Mouse (Mus musculus) NIH3T3 (cell line): ENCODE data around the gene Slc10a2.
"Not testable (repeated sequence)": the region's sequence is repeated elsewhere in the genome, so short reads cannot be mapped to it uniquely, and the experiment has no call there.

ENCODE experiments used
- DNase-seq: peaks from one replicate; pipeline ENCODE4 v3.0.0-alpha.2; 2012; ENCODE audit warnings: low read depth

Slc10a2 gene

DNA sequence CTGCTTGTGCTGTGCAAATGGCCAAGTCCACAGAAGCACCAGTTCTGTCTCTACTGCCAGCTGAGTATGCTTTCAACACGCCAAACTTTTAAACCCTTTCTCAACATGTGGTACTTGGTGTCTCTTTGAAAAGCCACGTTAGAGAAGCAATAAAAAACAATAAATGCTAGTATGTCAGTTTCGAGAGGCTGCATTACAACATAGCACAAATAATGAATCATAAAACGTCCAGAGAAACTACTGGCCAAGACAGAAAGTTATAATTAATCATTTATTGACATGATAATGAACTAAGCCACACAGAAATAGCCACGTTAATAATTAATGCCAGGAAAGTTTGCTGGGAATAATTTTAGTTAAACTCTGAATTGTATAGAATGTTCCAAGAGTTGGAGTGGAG, at the start of gene Slc10a2:
Gene Slc10a2 (minus strand): TSS at position 166 of the 400 bp plus-strand sequence.
- DNase-seq, result no peak

DNA sequence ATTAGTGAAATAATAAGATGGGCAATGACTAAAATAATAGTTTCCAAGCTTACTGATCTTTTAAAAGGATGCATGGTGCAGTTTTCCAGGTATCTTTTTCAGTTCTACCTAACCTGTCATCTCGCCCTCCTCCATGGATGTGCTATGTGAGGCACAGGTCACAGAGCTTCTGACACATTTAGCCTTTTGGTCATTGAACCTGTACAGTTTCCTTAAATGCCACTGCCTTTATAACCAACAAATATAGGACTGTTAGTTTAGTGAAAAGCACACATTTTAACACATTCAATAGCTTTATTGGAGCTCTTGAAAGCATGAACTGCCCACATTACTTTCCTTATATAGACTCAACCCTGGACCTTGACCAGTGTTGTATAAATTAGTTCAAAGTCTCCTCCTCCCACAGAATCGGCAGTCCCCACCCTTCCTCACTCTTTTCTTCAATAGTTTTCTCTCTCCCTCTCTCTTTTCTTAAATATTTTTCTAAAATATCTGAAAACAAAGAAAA, 24.2 kb upstream of the Slc10a2 start:
- no peak for DNase-seq

GRCm38 (mm10) chr8:5106855-5107254, 1.7 kb upstream of the Slc10a2 start:
- DNase-seq, result no peak

DNA sequence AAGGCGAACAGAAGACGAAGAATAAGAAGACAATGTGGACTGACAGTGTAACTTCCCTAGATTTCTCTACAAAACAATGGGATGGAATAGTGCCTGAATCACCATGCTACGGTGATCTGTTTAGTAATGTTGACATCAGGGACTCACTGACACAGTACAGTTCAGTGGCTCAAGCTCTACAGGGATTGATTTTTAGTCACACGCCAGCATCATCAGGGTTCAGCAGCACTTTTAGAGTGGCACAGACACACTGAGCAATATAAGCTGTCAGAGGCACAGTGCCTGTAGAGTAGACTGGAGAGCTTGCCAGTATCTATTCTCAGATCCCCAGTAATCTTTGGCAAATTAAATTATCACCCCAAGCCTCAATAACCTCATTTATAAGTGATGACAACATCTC, 9.8 kb downstream of the Slc10a2 start:
- DNase-seq, result no peak

DNA sequence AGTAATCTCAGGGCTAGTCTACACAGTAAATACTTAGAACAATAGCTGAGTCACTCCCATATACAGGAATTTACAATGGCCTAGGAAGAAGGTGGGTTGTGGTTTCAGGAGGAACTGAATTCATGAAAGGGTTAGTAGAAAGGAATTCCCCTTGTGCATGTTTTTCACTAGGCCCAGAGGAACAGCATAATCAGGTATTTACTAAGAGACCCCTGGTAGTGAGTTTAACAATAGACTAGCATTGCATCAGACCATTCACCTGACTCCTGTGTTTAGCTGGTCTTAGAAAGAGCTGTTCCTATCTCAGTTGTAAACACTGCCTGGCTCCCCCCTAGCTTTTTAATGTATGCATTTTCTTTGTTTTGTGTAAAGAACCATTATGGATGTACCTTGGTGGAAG, 11.2 kb downstream of the Slc10a2 start:
- not testable (repeated sequence) for DNase-seq

DNA sequence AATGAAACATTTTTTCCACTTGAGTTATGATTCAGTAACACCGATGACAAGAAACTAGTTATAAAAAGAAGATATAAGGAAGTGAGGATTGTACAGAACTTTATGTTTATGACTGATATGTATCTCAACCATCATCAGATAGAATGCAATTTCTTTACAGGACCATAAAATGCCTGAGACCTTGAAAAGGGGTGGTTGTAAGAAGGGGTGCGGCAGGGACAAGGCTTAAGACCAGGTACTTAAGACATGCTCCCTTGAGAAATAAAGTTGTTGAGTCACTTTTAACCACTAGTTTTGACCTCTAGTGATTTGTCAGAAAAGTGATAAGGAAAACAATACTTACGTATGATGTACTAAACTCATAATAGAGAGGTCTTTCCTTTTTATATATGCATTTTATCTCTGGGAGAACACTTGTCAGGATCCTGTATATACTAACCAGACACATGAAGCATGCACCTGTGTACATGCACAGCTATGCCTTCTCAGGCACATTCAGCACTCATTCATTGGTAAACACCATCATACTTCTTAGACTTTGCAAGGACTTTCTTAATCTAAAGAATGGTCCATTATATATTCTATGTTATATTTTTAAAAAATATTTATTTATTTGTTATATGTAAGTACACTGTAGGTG, 31.4 kb downstream of the Slc10a2 start:
- no peak for DNase-seq

DNA sequence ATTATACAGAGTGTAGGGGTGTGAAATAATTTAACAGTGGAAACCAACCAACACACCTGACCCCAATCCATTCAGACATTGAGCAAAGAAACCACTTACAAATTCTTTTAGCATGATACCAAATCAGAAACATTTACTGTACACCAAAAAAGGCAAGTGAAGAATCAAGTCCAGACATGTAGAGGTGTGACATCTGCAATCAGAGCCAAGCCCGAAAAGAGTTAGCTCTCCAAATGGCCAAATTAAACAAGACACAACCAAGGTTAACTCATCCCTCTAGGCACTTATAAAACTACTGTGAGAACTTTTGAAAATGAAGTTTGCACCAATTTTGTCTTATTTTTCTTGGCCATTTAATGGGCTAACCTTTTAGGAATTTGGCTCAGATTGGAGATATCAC, 46.3 kb downstream of the Slc10a2 start:
- DNase-seq, result no peak

- DNase-seq, result not testable (repeated sequence)
Measured at GRCm38 (mm10) chr8:5044361-5044900, 60.7 kb downstream of the Slc10a2 start.

DNA sequence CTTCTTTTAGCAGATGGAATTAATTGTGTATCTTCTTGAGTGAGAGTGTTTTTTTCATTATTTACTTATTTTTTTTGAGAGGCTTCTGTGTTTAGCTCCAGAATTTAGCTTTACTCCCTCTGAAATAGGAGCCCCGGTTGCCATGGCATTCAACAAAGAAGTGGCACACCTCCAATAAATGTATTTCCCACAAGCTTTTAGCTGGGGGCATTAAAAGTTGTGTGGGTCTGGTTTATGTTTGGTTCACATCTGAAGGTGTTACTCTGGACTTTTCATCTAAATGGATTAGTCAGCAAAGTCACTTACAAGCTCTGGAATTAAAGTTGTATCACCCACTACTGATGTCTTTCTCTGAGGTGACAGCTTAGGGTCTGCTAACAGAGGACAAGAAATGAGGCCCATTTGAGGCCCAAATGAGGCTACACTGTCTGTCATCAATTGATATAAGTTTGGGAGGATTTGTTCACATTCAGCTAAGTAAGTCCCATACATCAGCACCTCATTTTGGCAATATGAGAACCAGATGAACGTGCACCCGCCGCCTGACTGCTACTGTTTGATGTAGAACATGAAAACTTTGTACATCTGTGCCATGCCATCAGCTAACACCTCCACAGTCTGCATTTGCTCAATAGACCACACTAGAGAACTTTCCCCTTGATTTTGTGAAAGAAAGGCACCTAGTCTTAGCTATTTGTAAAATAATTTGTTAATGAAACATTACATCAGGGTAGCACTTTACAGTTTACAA, 66.2 kb downstream of the Slc10a2 start:
- DNase-seq, result no peak
